In genomic region chr17:46203078-46203477, GRCm38 (mm10) we compare ENCODE assay signal across 8 mouse cellular contexts. TPM values are rescaled to one million over a fixed set of nuclear protein-coding genes. Genes with fewer than 3 reads are reported as not detected.
DNase-seq lines count a peak whose midpoint lies in the region; ATAC-seq and TF ChIP-seq lines count a peak whose summit lies in the region.

No protein-coding gene starts in this region.

- peak; percentile 10 to 36 for DNase-seq in kidney, adult 8-10 months
- DNase-seq in kidney, postnatal 4 days = no peak
- no peak for DNase-seq in MEL (ENCODE audit: low read depth, low spot score)
- peak; percentile 59 for DNase-seq in forebrain, embryonic 11.5 days (ENCODE audit: low spot score)
- DNase-seq in intestine, embryonic 14.5 days (ENCODE audit: low spot score) = no peak
- DNase-seq in lung, embryonic 14.5 days = peak; percentile 46
- DNase-seq in cerebellum, adult 9-10 months = no peak

- TF ChIP-seq EP300 in MEL (IDR thresholded peaks at IDR 0.05; ENCODE audit: low read depth in 1 of 2, low read length in 2 of 2) = peak in 1 of 2 experiments; percentile 12; a peak in 1 of 4 replicates

- 0% methylated on average over 20 of the region's 20 CpGs for WGBS in forebrain, embryonic 11.5 days
- under 1% methylated on average over 20 of the region's 20 CpGs for WGBS in intestine, embryonic 14.5 days
- under 1% methylated on average over 20 of the region's 20 CpGs for WGBS in lung, embryonic 14.5 days
- under 1% methylated on average over 20 of the region's 20 CpGs for WGBS in stomach, embryonic 14.5 days

- peak overlapping the region; percentile 97 for H3K9ac ChIP-seq in MEL (ENCODE audit: control insufficient read depth, low read depth, low read length, poor library complexity, severe bottlenecking)
- H3K9ac ChIP-seq in forebrain, embryonic 11.5 days (ENCODE audit: low read length) = peak overlapping the region; percentile 94
- H3K9ac ChIP-seq in intestine, embryonic 14.5 days (ENCODE audit: low read length) = peak overlapping the region; percentile 58
- H3K9ac ChIP-seq in lung, embryonic 14.5 days = peak overlapping the region; percentile 85
- H3K9ac ChIP-seq in stomach, embryonic 14.5 days (replicated peaks; ENCODE audit: low read depth, low read length) = peak overlapping the region; percentile 64

- no peaks in the 10 kb centered on the region for H3K27me3 ChIP-seq in MEL (ENCODE audit: control insufficient read depth in 1 of 2, insufficient read depth in 2 of 2, low read length in 2 of 2)
- H3K27me3 ChIP-seq in forebrain, embryonic 11.5 days (ENCODE audit: control insufficient read depth, insufficient read depth, low read length) = no peaks in the 10 kb centered on the region
- no peaks in the 10 kb centered on the region for H3K27me3 ChIP-seq in intestine, embryonic 14.5 days (replicated peaks; ENCODE audit: control insufficient read depth, insufficient read depth, low read length)
- no peaks in the 10 kb centered on the region for H3K27me3 ChIP-seq in lung, embryonic 14.5 days (ENCODE audit: insufficient read depth, low read length)
- no peaks in the 10 kb centered on the region for H3K27me3 ChIP-seq in stomach, embryonic 14.5 days (ENCODE audit: control insufficient read depth, insufficient read depth, low read length)

- H3K4me2 ChIP-seq in forebrain, embryonic 11.5 days (ENCODE audit: low read depth, low read length, severe bottlenecking) = peak overlapping the region; percentile 89
- H3K4me2 ChIP-seq in intestine, embryonic 14.5 days (ENCODE audit: low read length) = peak overlapping the region; percentile 97
- H3K4me2 ChIP-seq in lung, embryonic 14.5 days = peak overlapping the region; percentile 78
- H3K4me2 ChIP-seq in stomach, embryonic 14.5 days (replicated peaks; ENCODE audit: low read depth, low read length) = peak overlapping the region; percentile 62

- no peak; a peak in 1 of 4 replicates for TF ChIP-seq POLR2A in MEL (IDR thresholded peaks at IDR 0.05; ENCODE audit: control insufficient read depth in 1 of 2, insufficient read depth in 1 of 2, low read depth in 1 of 2, low read length in 2 of 2, poor library complexity in 1 of 2)

- peak overlapping the region; percentile 68 to 97 for H3K4me3 ChIP-seq in MEL (ENCODE audit: control insufficient read depth in 1 of 2, insufficient read depth in 1 of 2, low read depth in 2 of 2, low read length in 2 of 2)
- H3K4me3 ChIP-seq in forebrain, embryonic 11.5 days (ENCODE audit: low read depth, low read length) = peak overlapping the region; percentile 96
- peak overlapping the region; percentile 98 for H3K4me3 ChIP-seq in intestine, embryonic 14.5 days (ENCODE audit: low read depth, low read length)
- H3K4me3 ChIP-seq in lung, embryonic 14.5 days (ENCODE audit: low read depth, low read length) = peak overlapping the region; percentile 97
- peak overlapping the region; percentile 76 for H3K4me3 ChIP-seq in stomach, embryonic 14.5 days (ENCODE audit: low read depth, low read length)

- ATAC-seq in forebrain, embryonic 11.5 days (replicated peaks; ENCODE audit: low FRiP score) = no peak; the same call in 1 of the 2 replicates
- peak; percentile 47 for ATAC-seq in intestine, embryonic 14.5 days (replicated peaks; ENCODE audit: low FRiP score, low TSS enrichment, low read depth)
- no peak for ATAC-seq in lung, embryonic 14.5 days (ENCODE audit: insufficient read depth)
- no peak for ATAC-seq in stomach, embryonic 14.5 days (ENCODE audit: insufficient number of reproducible peaks, insufficient read depth, low FRiP score, low read depth)

- no peaks in the 10 kb centered on the region for H3K9me3 ChIP-seq in MEL (replicated peaks; ENCODE audit: insufficient read depth, low read length)
- no peaks in the 10 kb centered on the region for H3K9me3 ChIP-seq in forebrain, embryonic 11.5 days (ENCODE audit: control insufficient read depth, low read length)
- H3K9me3 ChIP-seq in intestine, embryonic 14.5 days (ENCODE audit: control insufficient read depth, low read length) = no peaks in the 10 kb centered on the region
- H3K9me3 ChIP-seq in lung, embryonic 14.5 days (ENCODE audit: low read depth, low read length) = no peaks in the 10 kb centered on the region
- no peaks in the 10 kb centered on the region for H3K9me3 ChIP-seq in stomach, embryonic 14.5 days (ENCODE audit: control insufficient read depth, low read depth, low read length)

- peak overlapping the region; percentile 86 for H3K27ac ChIP-seq in MEL (ENCODE audit: control insufficient read depth, low read depth, low read length)
- peak overlapping the region; percentile 57 for H3K27ac ChIP-seq in forebrain, embryonic 11.5 days (ENCODE audit: low read depth, low read length)
- H3K27ac ChIP-seq in intestine, embryonic 14.5 days (ENCODE audit: low read depth) = peak overlapping the region; percentile 39
- H3K27ac ChIP-seq in lung, embryonic 14.5 days (ENCODE audit: low read depth) = peak overlapping the region; percentile 90
- peak overlapping the region; percentile 61 for H3K27ac ChIP-seq in stomach, embryonic 14.5 days (ENCODE audit: low read length)

- peaks cover 19% of the 10 kb centered on the region in 2 experiments for H3K36me3 ChIP-seq in MEL (ENCODE audit: control insufficient read depth in 1 of 2, insufficient read depth in 2 of 2, low read length in 2 of 2)
- H3K36me3 ChIP-seq in forebrain, embryonic 11.5 days (ENCODE audit: control insufficient read depth, insufficient read depth, low read length) = peaks cover 4% of the 10 kb centered on the region; the same call in 1 of the 2 replicates
- peaks cover 42% of the 10 kb centered on the region for H3K36me3 ChIP-seq in intestine, embryonic 14.5 days (ENCODE audit: control insufficient read depth, insufficient read depth, low read length)
- H3K36me3 ChIP-seq in lung, embryonic 14.5 days (ENCODE audit: insufficient read depth) = peaks cover 47% of the 10 kb centered on the region
- peaks cover 38% of the 10 kb centered on the region for H3K36me3 ChIP-seq in stomach, embryonic 14.5 days (ENCODE audit: control insufficient read depth, insufficient read depth, low read length)

- TF ChIP-seq CTCF in MEL (IDR thresholded peaks at IDR 0.05 in 2 of 3, conservative IDR thresholded peaks at IDR 0.05 in 1 of 3; ENCODE audit: control insufficient read depth in 1 of 3, insufficient read depth in 1 of 3, low read depth in 2 of 3, low read length in 3 of 3, poor library complexity in 1 of 3, severe bottlenecking in 1 of 3) = no peak
- TF ChIP-seq CTCF in lung, embryonic 14.5 days (IDR thresholded peaks at IDR 0.05; ENCODE audit: low read depth) = no peak

- peaks cover 7 to 8% of the 10 kb centered on the region in 2 experiments; a peak in 3 of 4 replicates for H3K4me1 ChIP-seq in MEL (ENCODE audit: control insufficient read depth in 1 of 2, insufficient read depth in 2 of 2, low read length in 2 of 2)
- H3K4me1 ChIP-seq in forebrain, embryonic 11.5 days (replicated peaks; ENCODE audit: control insufficient read depth, insufficient read depth, low read length) = peaks cover 4% of the 10 kb centered on the region
- peaks cover 22% of the 10 kb centered on the region for H3K4me1 ChIP-seq in intestine, embryonic 14.5 days (replicated peaks; ENCODE audit: control insufficient read depth, insufficient read depth, low read length)
- H3K4me1 ChIP-seq in lung, embryonic 14.5 days (ENCODE audit: insufficient read depth) = peaks cover 5% of the 10 kb centered on the region; the same call in 1 of the 2 replicates
- peaks cover 14% of the 10 kb centered on the region; the same call in 1 of the 2 replicates for H3K4me1 ChIP-seq in stomach, embryonic 14.5 days (ENCODE audit: control insufficient read depth, insufficient read depth, low read length)

- TF ChIP-seq RAD21 in MEL (IDR thresholded peaks at IDR 0.05; ENCODE audit: low read depth, low read length) = no peak

- H3K79me2 ChIP-seq in MEL (ENCODE audit: control insufficient read depth, insufficient read depth, low read length, poor library complexity) = peaks cover 45% of the 10 kb centered on the region

RNA-seq across cellular contexts. Expression of gene Xpo5, which starts 0.5 kb away (rescaled TPM):
- 79.0 and 82.7 TPM in 2 replicates for total RNA-seq in MEL (2012; rRNA removed)
- 10 to 100 TPM; 47.5 to 93.4 TPM for polyA plus RNA-seq in MEL (2012; ENCODE audit: insufficient read depth in 1 of 2, insufficient read length in 2 of 2, low read depth in 1 of 2, low replicate concordance in 2 of 2, missing spikeins in 1 of 2)
- polyA plus RNA-seq in forebrain, embryonic 11.5 days (2014; fragmentation: Nextera tagmentation; extraction: Ambion mirVana) = 76.7 and 79.7 TPM in 2 replicates
- polyA plus RNA-seq in intestine, embryonic 14.5 days (2014; fragmentation: Nextera tagmentation; extraction: Ambion mirVana) = 54.1 and 61.0 TPM in 2 replicates
- 52.5 and 57.0 TPM in 2 replicates for polyA plus RNA-seq in lung, embryonic 14.5 days (2014; fragmentation: Nextera tagmentation; extraction: Ambion mirVana)
- 47.9 and 48.4 TPM in 2 replicates for polyA plus RNA-seq in stomach, embryonic 14.5 days (2014; fragmentation: Nextera tagmentation; extraction: Ambion mirVana)

RNA-seq across cellular contexts. Expression of gene Polh, which starts 0.6 kb away (rescaled TPM):
- 28.4 and 30.8 TPM in 2 replicates for total RNA-seq in MEL (2012; rRNA removed)
- polyA plus RNA-seq in MEL (2012; ENCODE audit: insufficient read depth in 1 of 2, insufficient read length in 2 of 2, low read depth in 1 of 2, low replicate concordance in 2 of 2, missing spikeins in 1 of 2) = 10 to 100 TPM in 1 of 2 experiments, not detected in 1; 22.2 TPM
- 14.0 and 14.3 TPM in 2 replicates for polyA plus RNA-seq in forebrain, embryonic 11.5 days (2014; fragmentation: Nextera tagmentation; extraction: Ambion mirVana)
- polyA plus RNA-seq in intestine, embryonic 14.5 days (2014; fragmentation: Nextera tagmentation; extraction: Ambion mirVana) = 9.7 and 12.8 TPM in 2 replicates
- 19.6 and 20.5 TPM in 2 replicates for polyA plus RNA-seq in lung, embryonic 14.5 days (2014; fragmentation: Nextera tagmentation; extraction: Ambion mirVana)
- polyA plus RNA-seq in stomach, embryonic 14.5 days (2014; fragmentation: Nextera tagmentation; extraction: Ambion mirVana) = 14.3 and 14.7 TPM in 2 replicates

RNA-seq across cellular contexts. Expression of gene Gtpbp2, which starts 42.2 kb away (rescaled TPM):
- 18.1 and 27.5 TPM in 2 replicates for total RNA-seq in MEL (2012; rRNA removed)
- polyA plus RNA-seq in MEL (2012; ENCODE audit: insufficient read depth in 1 of 2, insufficient read length in 2 of 2, low read depth in 1 of 2, low replicate concordance in 2 of 2, missing spikeins in 1 of 2) = 10 to 100 TPM in 1 of 2 experiments, not detected in 1; 46.7 TPM
- polyA plus RNA-seq in forebrain, embryonic 11.5 days (2014; fragmentation: Nextera tagmentation; extraction: Ambion mirVana) = 28.7 and 32.6 TPM in 2 replicates
- polyA plus RNA-seq in intestine, embryonic 14.5 days (2014; fragmentation: Nextera tagmentation; extraction: Ambion mirVana) = 29.9 and 30.7 TPM in 2 replicates
- polyA plus RNA-seq in lung, embryonic 14.5 days (2014; fragmentation: Nextera tagmentation; extraction: Ambion mirVana) = 32.8 and 37.9 TPM in 2 replicates
- polyA plus RNA-seq in stomach, embryonic 14.5 days (2014; fragmentation: Nextera tagmentation; extraction: Ambion mirVana) = 33.0 and 36.3 TPM in 2 replicates

RNA-seq across cellular contexts. Expression of gene Polr1c, which starts 44.8 kb away (rescaled TPM):
- total RNA-seq in MEL (2012; rRNA removed) = 188 and 197 TPM in 2 replicates
- 100 to 1,000 TPM in 1 of 2 experiments, not detected in 1; 195 TPM for polyA plus RNA-seq in MEL (2012; ENCODE audit: insufficient read depth in 1 of 2, insufficient read length in 2 of 2, low read depth in 1 of 2, low replicate concordance in 2 of 2, missing spikeins in 1 of 2)
- 111 and 118 TPM in 2 replicates for polyA plus RNA-seq in forebrain, embryonic 11.5 days (2014; fragmentation: Nextera tagmentation; extraction: Ambion mirVana)
- polyA plus RNA-seq in intestine, embryonic 14.5 days (2014; fragmentation: Nextera tagmentation; extraction: Ambion mirVana) = 93.7 and 96.4 TPM in 2 replicates
- polyA plus RNA-seq in lung, embryonic 14.5 days (2014; fragmentation: Nextera tagmentation; extraction: Ambion mirVana) = 92.0 and 96.0 TPM in 2 replicates
- polyA plus RNA-seq in stomach, embryonic 14.5 days (2014; fragmentation: Nextera tagmentation; extraction: Ambion mirVana) = 86.8 and 87.9 TPM in 2 replicates

RNA-seq across cellular contexts. Expression of gene Yipf3, which starts 44.8 kb away (rescaled TPM):
- total RNA-seq in MEL (2012; rRNA removed) = 18.9 and 20.8 TPM in 2 replicates
- 10 to 100 TPM in 1 of 2 experiments, not detected in 1; 86.5 TPM for polyA plus RNA-seq in MEL (2012; ENCODE audit: insufficient read depth in 1 of 2, insufficient read length in 2 of 2, low read depth in 1 of 2, low replicate concordance in 2 of 2, missing spikeins in 1 of 2)
- polyA plus RNA-seq in forebrain, embryonic 11.5 days (2014; fragmentation: Nextera tagmentation; extraction: Ambion mirVana) = 57.8 and 75.5 TPM in 2 replicates
- polyA plus RNA-seq in intestine, embryonic 14.5 days (2014; fragmentation: Nextera tagmentation; extraction: Ambion mirVana) = 102 and 112 TPM in 2 replicates
- polyA plus RNA-seq in lung, embryonic 14.5 days (2014; fragmentation: Nextera tagmentation; extraction: Ambion mirVana) = 91.2 and 102 TPM in 2 replicates
- 104 and 106 TPM in 2 replicates for polyA plus RNA-seq in stomach, embryonic 14.5 days (2014; fragmentation: Nextera tagmentation; extraction: Ambion mirVana)

Comparison
In these comparisons a context has a peak if more than half of its experiments do, and no peak if none do; other contexts are left out.
1. DNase-seq: peak in kidney, adult 8-10 months (2 of 2), forebrain, embryonic 11.5 days (single experiment) and lung, embryonic 14.5 days (single experiment); none in kidney, postnatal 4 days (0 of 2), MEL (single experiment), intestine, embryonic 14.5 days (single experiment) and cerebellum, adult 9-10 months (single experiment).
2. H3K27ac ChIP-seq: peak in every context shown above with its lines; median percentile 90 in lung, embryonic 14.5 days; 86 in MEL; 61 in stomach, embryonic 14.5 days; 57 in forebrain, embryonic 11.5 days; 39 in intestine, embryonic 14.5 days.
3. Peak in every context shown above with its lines, with median percentiles within 50 percentile points of each other: H3K4me3 ChIP-seq, H3K9ac ChIP-seq and H3K4me2 ChIP-seq.